9 mouse cellular contexts compared by ENCODE assay signal in genomic region chr17:80982412-80982787, GRCm38 (mm10). TPM values are rescaled to one million over a fixed set of nuclear protein-coding genes. Genes with fewer than 3 reads are reported as not detected.
DNase-seq lines count a peak whose midpoint lies in the region; ATAC-seq and TF ChIP-seq lines count a peak whose summit lies in the region.
"Had no signal": no experiment of that assay in that cellular context is flagged by ENCODE, and none has a peak within 500 bp of the region (broad histone marks: within the 10 kb centered on the region; RNA-seq: fewer than 3 reads in every experiment).

No protein-coding gene starts in this region.

- dilution Hi-C loops in CH12.LX (cut with MboI; ENCODE audit: extremely low pct_ligation_motif_present, extremely low pct_unique_long_range_greater_than_20kb, low sequenced_read_pairs), result no loop called here

- no peaks in the 10 kb centered on the region for H3K4me1 ChIP-seq in CH12.LX (ENCODE audit: control insufficient read depth in 1 of 2, insufficient read depth in 2 of 2)
- H3K4me1 ChIP-seq in bone marrow macrophage, adult 2 months (ENCODE audit: control insufficient read depth, insufficient read depth, low read length), result peaks cover 4% of the 10 kb centered on the region; the same call in 1 of the 2 replicates
- no peaks in the 10 kb centered on the region; the same call in 1 of the 2 replicates for H3K4me1 ChIP-seq in embryonic facial prominence, embryonic 14.5 days (ENCODE audit: control insufficient read depth, insufficient read depth, low read length)
- peaks cover 5% of the 10 kb centered on the region; the same call in 1 of the 2 replicates for H3K4me1 ChIP-seq in heart, embryonic 11.5 days (ENCODE audit: control insufficient read depth, insufficient read depth, low read length)
- H3K4me1 ChIP-seq in kidney, embryonic 15.5 days, result peaks cover 17% of the 10 kb centered on the region
- H3K4me1 ChIP-seq in limb, embryonic 13.5 days, result peaks cover 17% of the 10 kb centered on the region

- H3K4me2 ChIP-seq in CH12.LX (ENCODE audit: insufficient read depth, low read depth, poor library complexity, severe bottlenecking), result no peak overlapping the region
- H3K4me2 ChIP-seq in embryonic facial prominence, embryonic 14.5 days (ENCODE audit: low read depth, low read length), result no peak overlapping the region
- no peak overlapping the region for H3K4me2 ChIP-seq in heart, embryonic 11.5 days
- H3K4me2 ChIP-seq in kidney, embryonic 15.5 days, result no peak overlapping the region
- no peak overlapping the region; the same call in 1 of the 2 replicates for H3K4me2 ChIP-seq in limb, embryonic 13.5 days (replicated peaks)

- DNase-seq in CH12.LX (ENCODE audit: extremely low read depth), result peak; percentile 62
- peak; percentile 89 for DNase-seq in embryonic facial prominence, embryonic 14.5 days (ENCODE audit: low spot score)
- peak; percentile 94 for DNase-seq in telencephalon, adult 2 months (ENCODE audit: low read depth, low spot score)

- H3K36me3 ChIP-seq in CH12.LX (replicated peaks in 1 of 2; ENCODE audit: control insufficient read depth in 1 of 2, insufficient read depth in 1 of 2, low read length in 1 of 2), result no peaks in the 10 kb centered on the region
- H3K36me3 ChIP-seq in embryonic facial prominence, embryonic 14.5 days (ENCODE audit: control insufficient read depth, insufficient read depth, low read length), result no peaks in the 10 kb centered on the region
- H3K36me3 ChIP-seq in heart, embryonic 11.5 days (ENCODE audit: control insufficient read depth, insufficient read depth, low read length), result no peaks in the 10 kb centered on the region
- H3K36me3 ChIP-seq in kidney, embryonic 15.5 days, result no peaks in the 10 kb centered on the region
- no peaks in the 10 kb centered on the region for H3K36me3 ChIP-seq in limb, embryonic 13.5 days

- TF ChIP-seq RAD21 in CH12.LX (IDR thresholded peaks at IDR 0.05; ENCODE audit: low read depth, low read length), result peak; percentile 68

- no peaks in the 10 kb centered on the region for H3K27me3 ChIP-seq in CH12.LX (replicated peaks)
- H3K27me3 ChIP-seq in embryonic facial prominence, embryonic 14.5 days (replicated peaks; ENCODE audit: control insufficient read depth, insufficient read depth, low read length), result no peaks in the 10 kb centered on the region; the same call in 1 of the 2 replicates
- H3K27me3 ChIP-seq in heart, embryonic 11.5 days (ENCODE audit: control insufficient read depth, insufficient read depth, low read length), result no peaks in the 10 kb centered on the region
- H3K27me3 ChIP-seq in kidney, embryonic 15.5 days, result no peaks in the 10 kb centered on the region
- H3K27me3 ChIP-seq in limb, embryonic 13.5 days, result no peaks in the 10 kb centered on the region

- H3K79me2 ChIP-seq in CH12.LX (replicated peaks; ENCODE audit: control insufficient read depth, extremely low read depth, insufficient read depth, poor library complexity, severe bottlenecking), result no peaks in the 10 kb centered on the region

- ATAC-seq in embryonic facial prominence, embryonic 14.5 days (ENCODE audit: low read depth), result peak; percentile 68
- peak; percentile 22; the same call in 1 of the 2 replicates for ATAC-seq in heart, embryonic 11.5 days (replicated peaks; ENCODE audit: insufficient number of reproducible peaks, low FRiP score, low TSS enrichment)
- peak; percentile 43; the same call in 1 of the 2 replicates for ATAC-seq in kidney, embryonic 15.5 days (replicated peaks; ENCODE audit: low FRiP score)
- peak; percentile 64; the same call in 1 of the 2 replicates for ATAC-seq in limb, embryonic 13.5 days (ENCODE audit: low FRiP score, low read depth)
- peak; percentile 42; the same call in 1 of the 2 replicates for ATAC-seq in monocyte, adult 5-6 weeks (replicated peaks; ENCODE audit: insufficient number of reproducible peaks, low FRiP score, low TSS enrichment, poor library complexity, severe bottlenecking)

- in situ Hi-C loops in CH12.LX (cut with MboI; ENCODE audit: low pct_ligation_motif_present, low pct_unique_long_range_greater_than_20kb, low sequenced_read_pairs), result loop anchor here (25.0 kb wide), 1 partner anchor 345 kb away; no protein-coding TSS in a partner anchor

- no peak overlapping the region for H3K9ac ChIP-seq in CH12.LX (ENCODE audit: insufficient read depth, low read depth)
- no peak overlapping the region for H3K9ac ChIP-seq in embryonic facial prominence, embryonic 14.5 days (ENCODE audit: low read depth, low read length)
- no peak overlapping the region for H3K9ac ChIP-seq in heart, embryonic 11.5 days (ENCODE audit: low read depth, low read length)
- no peak overlapping the region for H3K9ac ChIP-seq in kidney, embryonic 15.5 days
- no peak overlapping the region for H3K9ac ChIP-seq in limb, embryonic 13.5 days

- 9% methylated on average over 8 of the region's 8 CpGs for WGBS in embryonic facial prominence, embryonic 14.5 days
- WGBS in heart, embryonic 11.5 days (ENCODE audit: insufficient replicate concordance), result 18% methylated on average over 8 of the region's 8 CpGs
- 16% methylated on average over 8 of the region's 8 CpGs for WGBS in kidney, embryonic 15.5 days
- 9% methylated on average over 8 of the region's 8 CpGs for WGBS in limb, embryonic 13.5 days

- TF ChIP-seq POLR2A in CH12.LX (IDR thresholded peaks at IDR 0.05; ENCODE audit: low read depth, low read length), result no peak
- no peak for TF ChIP-seq POLR2A in bone marrow macrophage, adult 2 months (IDR thresholded peaks at IDR 0.05; ENCODE audit: borderline replicate concordance, low read depth, low read length)

- no peak overlapping the region for H3K27ac ChIP-seq in CH12.LX (ENCODE audit: insufficient read depth, low read depth)
- H3K27ac ChIP-seq in bone marrow macrophage, adult 2 months (ENCODE audit: insufficient read depth, low read depth, low read length), result no peak overlapping the region
- no peak overlapping the region for H3K27ac ChIP-seq in embryonic facial prominence, embryonic 14.5 days (replicated peaks; ENCODE audit: low read depth, low read length)
- no peak overlapping the region for H3K27ac ChIP-seq in heart, embryonic 11.5 days (ENCODE audit: low read depth, low read length)
- H3K27ac ChIP-seq in kidney, embryonic 15.5 days, result no peak overlapping the region
- peak overlapping the region; percentile 6; the same call in 1 of the 2 replicates for H3K27ac ChIP-seq in limb, embryonic 13.5 days

- peak; percentile 76 to 77 for TF ChIP-seq CTCF in CH12.LX (conservative IDR thresholded peaks at IDR 0.05 in 1 of 2, IDR thresholded peaks at IDR 0.05 in 1 of 2; ENCODE audit: low read depth in 2 of 2, low read length in 2 of 2)
- TF ChIP-seq CTCF in bone marrow macrophage, adult 2 months (IDR thresholded peaks at IDR 0.05; ENCODE audit: low read depth, low read length), result peak; percentile 78

- no peaks in the 10 kb centered on the region for H3K9me3 ChIP-seq in CH12.LX (replicated peaks; ENCODE audit: low read length)
- H3K9me3 ChIP-seq in embryonic facial prominence, embryonic 14.5 days (ENCODE audit: control insufficient read depth, low read length), result no peaks in the 10 kb centered on the region
- no peaks in the 10 kb centered on the region for H3K9me3 ChIP-seq in heart, embryonic 11.5 days (replicated peaks; ENCODE audit: control insufficient read depth, low read length)
- H3K9me3 ChIP-seq in kidney, embryonic 15.5 days (replicated peaks), result no peaks in the 10 kb centered on the region
- H3K9me3 ChIP-seq in limb, embryonic 13.5 days, result no peaks in the 10 kb centered on the region

- no peak for TF ChIP-seq EP300 in CH12.LX (IDR thresholded peaks at IDR 0.05; ENCODE audit: low read length)

- no peak overlapping the region for H3K4me3 ChIP-seq in CH12.LX (replicated peaks in 1 of 3; ENCODE audit: low read depth in 2 of 3, low read length in 2 of 3, poor library complexity in 1 of 3)
- no peak overlapping the region for H3K4me3 ChIP-seq in bone marrow macrophage, adult 2 months (ENCODE audit: insufficient read depth, low read length)
- no peak overlapping the region for H3K4me3 ChIP-seq in embryonic facial prominence, embryonic 14.5 days (ENCODE audit: low read depth, low read length)
- no peak overlapping the region for H3K4me3 ChIP-seq in heart, embryonic 11.5 days (ENCODE audit: low read depth, low read length)
- no peak overlapping the region for H3K4me3 ChIP-seq in kidney, embryonic 15.5 days (replicated peaks)
- H3K4me3 ChIP-seq in limb, embryonic 13.5 days, result no peak overlapping the region
- H3K4me3 ChIP-seq: erythroblast, embryonic 14.5 days had no signal

TF ChIP-seq in CH12.LX, 34 proteins besides CTCF, POLR2A, EP300 and RAD21:
- TF ChIP-seq MXI1 (IDR thresholded peaks at IDR 0.05; ENCODE audit: low read depth, low read length) (no peak), E2F4 (IDR thresholded peaks at IDR 0.05; ENCODE audit: insufficient replicate concordance, low read depth, low read length) (no peak), PAX5 (IDR thresholded peaks at IDR 0.05; ENCODE audit: low read length) (no peak), BHLHE40 (IDR thresholded peaks at IDR 0.05; ENCODE audit: low read depth, low read length) (no peak), MYC (IDR thresholded peaks at IDR 0.05; ENCODE audit: low read depth, low read length) (no peak), SMC3 (IDR thresholded peaks at IDR 0.05; ENCODE audit: low read depth, low read length) (peak; percentile 79)
TF ChIP-seq in CH12.LX: peak in this region for 1.

RNA-seq across cellular contexts. Expression of gene Tmem178, which starts 38.0 kb away (rescaled TPM):
- total RNA-seq in CH12.LX (2012; rRNA removed) (not detected in 2 replicates), CH12.LX (2014; rRNA removed) (not detected in 2 replicates)
- not detected in 2 replicates for polyA plus RNA-seq in CH12.LX (2012; ENCODE audit: insufficient read length, low read depth)
- 0.47 TPM in 1 of 2 replicates, not detected in the other for polyA plus RNA-seq in bone marrow macrophage, adult 2 months (2012; ENCODE audit: insufficient read depth, insufficient read length, missing spikeins)
- polyA plus RNA-seq in embryonic facial prominence, embryonic 14.5 days (2014; fragmentation: Nextera tagmentation; extraction: Ambion mirVana), result 4.5 and 6.4 TPM in 2 replicates
- polyA plus RNA-seq in heart, embryonic 11.5 days (2014; fragmentation: Nextera tagmentation; extraction: Ambion mirVana), result 6.0 and 7.0 TPM in 2 replicates
- polyA plus RNA-seq in kidney, embryonic 15.5 days (2015; fragmentation: Nextera tagmentation; extraction: Ambion mirVana), result 14.4 and 15.8 TPM in 2 replicates
- 8.6 and 9.1 TPM in 2 replicates for polyA plus RNA-seq in limb, embryonic 13.5 days (2015; fragmentation: Nextera tagmentation; extraction: Ambion mirVana)
- total RNA-seq in monocyte, adult 5-6 weeks (2017), result not detected in 3 replicates
- polyA plus RNA-seq: erythroblast, embryonic 14.5 days had no signal
